Mouse (Mus musculus) MEL (cell line): ENCODE data around the gene Schip1. TPM values are rescaled to one million over a fixed set of nuclear protein-coding genes. Genes with fewer than 3 reads are reported as not detected.

Source experiments
- DNase-seq: peaks from one replicate; pipeline ENCODE4 v3.0.0; 2011; ENCODE audit warnings: low read depth, low spot score
- H3K27ac ChIP-seq: 2 replicates; pipeline ENCODE4 v1.5.1; 2012; ENCODE audit warnings: low read depth, mild to moderate bottlenecking, control low read depth, low read length, moderate library complexity; ENCODE audit not compliant: control insufficient read depth
- H3K27me3 ChIP-seq, 2 experiments: fragments of 150-350 bp in 1 of 2; sonication (generic) in 1 of 2; 2 replicates each; pipeline ENCODE4 v1.6.1; 2012; ENCODE audit warnings: low read length in 2 of 2, mild to moderate bottlenecking in 2 of 2, improper control_type of control experiment in 1 of 2, moderate library complexity in 1 of 2; ENCODE audit not compliant: insufficient read depth in 2 of 2, control insufficient read depth in 1 of 2
- H3K36me3 ChIP-seq, 2 experiments: 2 replicates each; pipeline ENCODE4 v1.6.1; 2012 to 2014; ENCODE audit warnings: low read length in 2 of 2, improper control_type of control experiment in 1 of 2, inconsistent platforms in 1 of 2, mild to moderate bottlenecking in 1 of 2; ENCODE audit not compliant: insufficient read depth in 2 of 2, control insufficient read depth in 1 of 2
- H3K4me1 ChIP-seq, 2 experiments: fragments of 150-350 bp in 1 of 2; sonication (generic) in 1 of 2; 2 replicates each; pipeline ENCODE4 v1.6.1; 2012; ENCODE audit warnings: low read length in 2 of 2, improper control_type of control experiment in 1 of 2, mild to moderate bottlenecking in 1 of 2; ENCODE audit not compliant: insufficient read depth in 2 of 2, control insufficient read depth in 1 of 2
- H3K4me3 ChIP-seq, 2 experiments: fragments of 150-350 bp in 1 of 2; sonication (generic) in 1 of 2; 2 replicates each; pipeline ENCODE4 v1.5.1; 2012; ENCODE audit warnings: low read depth in 2 of 2, low read length in 2 of 2, mild to moderate bottlenecking in 2 of 2, moderate library complexity in 2 of 2, control low read depth in 1 of 2, improper control_type of control experiment in 1 of 2; ENCODE audit not compliant: control insufficient read depth in 1 of 2, insufficient read depth in 1 of 2
- H3K79me2 ChIP-seq: 2 replicates; pipeline ENCODE4 v1.6.1; 2012; ENCODE audit warnings: mild to moderate bottlenecking, low read length, moderate library complexity; ENCODE audit not compliant: control insufficient read depth, poor library complexity, insufficient read depth
- H3K9ac ChIP-seq: 2 replicates; pipeline ENCODE4 v1.6.1; 2012; ENCODE audit warnings: low read depth, mild to moderate bottlenecking, control low read depth, low read length, moderate library complexity; ENCODE audit not compliant: control insufficient read depth, poor library complexity, severe bottlenecking
- H3K9me3 ChIP-seq: fragments of 150-350 bp; sonication (generic); replicated peaks from 2 replicates; pipeline ENCODE4 v1.6.1; 2012; ENCODE audit warnings: mild to moderate bottlenecking, low read length, improper control_type of control experiment, moderate library complexity; ENCODE audit not compliant: insufficient read depth
- CHD1 ChIP-seq: IDR thresholded peaks from 2 replicates; pipeline ENCODE4 v1.6.1; 2012; ENCODE audit warnings: low read depth, mild to moderate bottlenecking, inconsistent platforms, low read length, improper control_type of control experiment
- CTCF ChIP-seq, 3 experiments: IDR thresholded peaks in 2 of 3; conservative IDR thresholded peaks in 1 of 3; 2 replicates each; pipeline ENCODE4 v1.5.1; 2011 to 2012; ENCODE audit warnings: low read length in 3 of 3, low read depth in 2 of 3, mild to moderate bottlenecking in 2 of 3, improper control_type of control experiment in 1 of 3, inconsistent platforms in 1 of 3, mixed read lengths in 1 of 3, moderate library complexity in 1 of 3; ENCODE audit not compliant: control insufficient read depth in 1 of 3, insufficient read depth in 1 of 3, poor library complexity in 1 of 3, severe bottlenecking in 1 of 3
- E2F4 ChIP-seq: IDR thresholded peaks from 2 replicates; pipeline ENCODE4 v1.6.1; 2011; ENCODE audit warnings: low read depth, low read length, improper control_type of control experiment, borderline replicate concordance
- EP300 ChIP-seq, 2 experiments: IDR thresholded peaks; 2 replicates each; pipeline ENCODE4 v1.6.1; 2011; ENCODE audit warnings: improper control_type of control experiment in 2 of 2, low read length in 2 of 2, low read depth in 1 of 2, mild to moderate bottlenecking in 1 of 2
- GATA1 ChIP-seq: IDR thresholded peaks from 2 replicates; pipeline ENCODE4 v1.6.1; 2011; ENCODE audit warnings: low read depth, low read length, improper control_type of control experiment
- HCFC1 ChIP-seq: IDR thresholded peaks from 2 replicates; pipeline ENCODE4 v1.6.1; 2012; ENCODE audit warnings: low read depth, mild to moderate bottlenecking, inconsistent platforms, low read length, improper control_type of control experiment, moderate library complexity
- JUND ChIP-seq: IDR thresholded peaks from 2 replicates; pipeline ENCODE4 v1.6.1; 2011; ENCODE audit warnings: low read depth, mild to moderate bottlenecking, improper control_type of control experiment, low read length
- KAT2A ChIP-seq: conservative IDR thresholded peaks from 2 replicates; pipeline ENCODE4 v1.6.1; 2012; ENCODE audit warnings: low read depth, low read length, improper control_type of control experiment, inconsistent platforms
- MAFK ChIP-seq: IDR thresholded peaks from 2 replicates; pipeline ENCODE4 v1.6.1; 2011; ENCODE audit warnings: low read depth, mild to moderate bottlenecking, low read length, improper control_type of control experiment, borderline replicate concordance
- MAZ ChIP-seq: IDR thresholded peaks from 2 replicates; pipeline ENCODE4 v1.6.1; 2012; ENCODE audit warnings: low read depth, mild to moderate bottlenecking, inconsistent platforms, low read length, improper control_type of control experiment
- MYB ChIP-seq: IDR thresholded peaks from 2 replicates; pipeline ENCODE4 v1.6.1; 2011; ENCODE audit warnings: mild to moderate bottlenecking, low read depth, low read length, improper control_type of control experiment
- MYC ChIP-seq: IDR thresholded peaks from 2 replicates; pipeline ENCODE4 v1.6.1; 2011; ENCODE audit warnings: low read depth, mild to moderate bottlenecking, low read length, improper control_type of control experiment, moderate library complexity
- POLR2AphosphoS2 ChIP-seq: IDR thresholded peaks from 2 replicates; pipeline ENCODE4 v1.6.1; 2011; ENCODE audit warnings: low read length, improper control_type of control experiment
- POLR2AphosphoS5 ChIP-seq: IDR thresholded peaks from 2 replicates; pipeline ENCODE4 v1.6.1; 2012; ENCODE audit warnings: low read depth, borderline replicate concordance, mild to moderate bottlenecking, inconsistent platforms, low read length, moderate library complexity, mixed read lengths
- RAD21 ChIP-seq: IDR thresholded peaks from 2 replicates; pipeline ENCODE4 v1.6.1; 2011; ENCODE audit warnings: mild to moderate bottlenecking, low read depth, low read length, improper control_type of control experiment
- SIN3A ChIP-seq: IDR thresholded peaks from 2 replicates; pipeline ENCODE4 v1.6.1; 2012; ENCODE audit warnings: low read length, improper control_type of control experiment, inconsistent platforms
- SMC3 ChIP-seq: IDR thresholded peaks from 2 replicates; pipeline ENCODE4 v1.6.1; 2011; ENCODE audit warnings: low read depth, low read length, improper control_type of control experiment
- TAL1 ChIP-seq: IDR thresholded peaks from 2 replicates; pipeline ENCODE4 v1.6.1; 2012; ENCODE audit warnings: mild to moderate bottlenecking, inconsistent platforms, low read length, moderate library complexity, mixed read lengths
- TCF12 ChIP-seq: IDR thresholded peaks from 2 replicates; pipeline ENCODE4 v1.6.1; 2014; ENCODE audit warnings: low read depth, mild to moderate bottlenecking, inconsistent platforms, low read length, improper control_type of control experiment, moderate library complexity
- USF1 ChIP-seq: IDR thresholded peaks from 2 replicates; pipeline ENCODE4 v1.6.1; 2014; ENCODE audit warnings: low read depth, mild to moderate bottlenecking, inconsistent platforms, low read length, improper control_type of control experiment, moderate library complexity
- USF2 ChIP-seq, 2 experiments: IDR thresholded peaks; 2 replicates each; pipeline ENCODE4 v1.6.1; 2011 to 2012; ENCODE audit warnings: improper control_type of control experiment in 2 of 2, low read length in 2 of 2, borderline replicate concordance in 1 of 2, inconsistent platforms in 1 of 2, low read depth in 1 of 2, mild to moderate bottlenecking in 1 of 2; ENCODE audit not compliant: insufficient read depth in 1 of 2
- ZC3H11A ChIP-seq: IDR thresholded peaks from 2 replicates; pipeline ENCODE4 v1.6.1; 2012; ENCODE audit warnings: low read depth, mild to moderate bottlenecking, inconsistent platforms, low read length, improper control_type of control experiment
- ZNF384 ChIP-seq: IDR thresholded peaks from 2 replicates; pipeline ENCODE4 v1.6.1; 2012; ENCODE audit warnings: low read depth, mild to moderate bottlenecking, inconsistent platforms, low read length, improper control_type of control experiment
- polyA plus RNA-seq, 2 experiments: library from polyadenylated mRNA; stranded (reverse) in 1 of 2; unstranded in 1 of 2; fragments of >175 nt in 1 of 2; fragments of >200 nt in 1 of 2; gene quantifications; 2 replicates each; pipeline versions ENCODE4 v1.2.1 to v1.2.4; 2012; ENCODE audit warnings: low replicate concordance in 2 of 2, low read depth in 1 of 2; ENCODE audit not compliant: insufficient read length in 2 of 2, insufficient read depth in 1 of 2, missing spikeins in 1 of 2
- total RNA-seq: library from RNA; depleted of rRNA; stranded (reverse); fragments of 300-350 nt; gene quantifications from 2 replicates; pipeline ENCODE4 v1.2.3, GENCODE M21; 2012

Gene Schip1
- total and polyA plus RNA-seq, 3 experiments: 10.1 to 12.4 TPM; not detected in 1

- Histone ChIP-seq H3K4me3 (peak overlapping the region; percentile 53 to 59), H3K27me3 (no peaks in the 10 kb centered on the region), H3K27ac (no peak overlapping the region), H3K9me3 (no peaks in the 10 kb centered on the region), H3K79me2 (no peaks in the 10 kb centered on the region; the same call in 1 of the 2 replicates), H3K9ac (0 out of 2 replicates have a peak overlapping the region, but pooled peaks have one; percentile 37), H3K36me3 (peaks cover 0 to 3% of the 10 kb centered on the region in 2 experiments; a peak in 1 of 4 replicates), H3K4me1 (no peaks in the 10 kb centered on the region)
- no peak for TF ChIP-seq USF1
- no peak for TF ChIP-seq MYC
- peak; percentile 95 for TF ChIP-seq RAD21
- TF ChIP-seq EP300 (IDR thresholded peaks at IDR 0.05; ENCODE audit: low read depth in 1 of 2, low read length in 2 of 2): no peak
- no peak for TF ChIP-seq TCF12
- no peak for TF ChIP-seq MAFK
- TF ChIP-seq SMC3: peak; percentile 91
- TF ChIP-seq MAZ: 0 out of 2 replicates have a peak, but pooled peaks have one; percentile 26
- TF ChIP-seq TAL1: no peak
- peak; percentile 89 for TF ChIP-seq ZC3H11A
- no peak for TF ChIP-seq HCFC1
- TF ChIP-seq POLR2AphosphoS2: no peak
- peak; percentile 39 to 87 (median 57); a peak in 5 of 6 replicates for TF ChIP-seq CTCF (IDR thresholded peaks at IDR 0.05 in 2 of 3, conservative IDR thresholded peaks at IDR 0.05 in 1 of 3; ENCODE audit: control insufficient read depth in 1 of 3, insufficient read depth in 1 of 3, low read depth in 2 of 3, low read length in 3 of 3, poor library complexity in 1 of 3, severe bottlenecking in 1 of 3)
- peak; percentile 85 for DNase-seq
These were observed 478.4 kb downstream of the Schip1 start for GRCm38 (mm10) chr3:68542944-68543501.

- Histone ChIP-seq H3K9me3 (no peaks in the 10 kb centered on the region), H3K27me3 (no peaks in the 10 kb centered on the region), H3K79me2 (no peaks in the 10 kb centered on the region; the same call in 1 of the 2 replicates), H3K4me1 (no peaks in the 10 kb centered on the region), H3K9ac (no peak overlapping the region), H3K4me3 (no peak overlapping the region), H3K36me3 (peaks cover 0 to 3% of the 10 kb centered on the region in 2 experiments; a peak in 1 of 4 replicates), H3K27ac (no peak overlapping the region)
- TF ChIP-seq KAT2A (no peak), USF2 (IDR thresholded peaks at IDR 0.05; ENCODE audit: borderline replicate concordance in 1 of 2, insufficient read depth in 1 of 2, low read depth in 1 of 2, low read length in 2 of 2) (no peak), ZNF384 (no peak), SIN3A (no peak), TAL1 (no peak), E2F4 (no peak), GATA1 (no peak), CHD1 (no peak), POLR2AphosphoS5 (no peak), MYB (no peak), POLR2AphosphoS2 (no peak), JUND (no peak), USF1 (no peak), EP300 (IDR thresholded peaks at IDR 0.05; ENCODE audit: low read depth in 1 of 2, low read length in 2 of 2) (no peak)
- DNase-seq: no peak
These were observed 480.2 kb downstream of the Schip1 start for GRCm38 (mm10) chr3:68544811-68545210.
